Mouse (Mus musculus) heart, postnatal 0 days (tissue): ENCODE data around the gene Lrrn2.

Source experiments
- CTCF ChIP-seq: IDR thresholded peaks from 2 replicates; pipeline ENCODE4 v1.5.1; 2016; ENCODE audit warnings: antibody characterized with exemption, control low read depth, low read depth
- EP300 ChIP-seq: IDR thresholded peaks from 2 replicates; pipeline ENCODE4 v1.6.1; 2016; ENCODE audit warnings: antibody characterized with exemption, low read depth

- TF ChIP-seq CTCF (no peak), EP300 (no peak)
Observed at GRCm38 (mm10) chr1:132921071-132921470, 41.0 kb downstream of the Lrrn2 start.
